Mouse (Mus musculus): Measurements from ENCODE around the gene Ager. TPM values are rescaled to one million over a fixed set of nuclear protein-coding genes. Genes with fewer than 3 reads are reported as not detected.

Gene Ager
- total and polyA plus RNA-seq, 3 experiments = 2.1 to 6.5 (median 2.2) TPM

DNA sequence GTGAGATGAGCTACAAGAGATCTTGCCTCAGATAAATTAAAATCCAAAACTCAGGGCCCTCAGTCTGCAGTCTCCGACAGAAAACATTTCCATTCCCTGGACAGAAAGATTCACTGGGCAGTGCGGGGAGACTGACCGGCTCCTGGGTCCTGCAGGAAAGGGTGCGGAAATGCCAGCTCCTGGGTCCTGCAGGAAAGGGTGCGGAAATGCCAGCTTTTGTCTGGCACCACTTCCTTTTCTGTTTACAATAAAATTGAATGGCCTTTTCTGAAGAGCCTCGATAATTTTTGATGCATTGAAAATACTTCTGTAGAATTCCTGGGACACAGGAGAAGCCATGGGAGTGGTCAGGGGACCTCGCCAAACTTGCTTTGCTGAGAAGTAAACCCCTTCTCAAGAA, 38.5 kb upstream of the Ager start:
- ATAC-seq (ENCODE audit: extremely low read depth, insufficient number of reproducible peaks, low FRiP score, poor library complexity, severe bottlenecking) (no peak), DNase-seq (ENCODE audit: low spot score) (no peak)
- peaks cover 9% of the 10 kb centered on the region for H3K4me1 ChIP-seq (ENCODE audit: insufficient read depth, low read depth, low read length)
- H3K9me3 ChIP-seq (replicated peaks) = no peaks in the 10 kb centered on the region
- TF ChIP-seq GATA1 (IDR thresholded peaks at IDR 0.05; ENCODE audit: borderline replicate concordance, low read length) = no peak
- TF ChIP-seq POLR2AphosphoS5 (IDR thresholded peaks at IDR 0.05; ENCODE audit: insufficient replicate concordance, low read depth, low read length) = no peak
- TF ChIP-seq GATA2 (IDR thresholded peaks at IDR 0.05; ENCODE audit: borderline replicate concordance, low read depth, low read length) = no peak
- TF ChIP-seq TAL1 (conservative IDR thresholded peaks at IDR 0.05; ENCODE audit: low read depth, low read length) = no peak
- TF ChIP-seq CTCF (IDR thresholded peaks at IDR 0.05; ENCODE audit: low read depth, low read length) = no peak
- no peaks in the 10 kb centered on the region for H3K36me3 ChIP-seq (replicated peaks)
- no peak overlapping the region for H3K4me3 ChIP-seq (ENCODE audit: low read depth, low read length)
- H3K27me3 ChIP-seq (ENCODE audit: insufficient read depth, low read length) = peaks cover 23% of the 10 kb centered on the region

GRCm38 (mm10) chr17:34559895-34560294, 37.8 kb upstream of the Ager start:
- Histone ChIP-seq H3K9me3 (replicated peaks) (no peaks in the 10 kb centered on the region), H3K36me3 (replicated peaks) (no peaks in the 10 kb centered on the region), H3K27me3 (ENCODE audit: insufficient read depth, low read length) (peaks cover 25% of the 10 kb centered on the region), H3K4me1 (ENCODE audit: insufficient read depth, low read depth, low read length) (peaks cover 11% of the 10 kb centered on the region), H3K4me3 (ENCODE audit: low read depth, low read length) (no peak overlapping the region)
- no peak for ATAC-seq (ENCODE audit: extremely low read depth, insufficient number of reproducible peaks, low FRiP score, poor library complexity, severe bottlenecking)
- DNase-seq (ENCODE audit: low spot score) = no peak
- no peak for TF ChIP-seq TAL1 (conservative IDR thresholded peaks at IDR 0.05; ENCODE audit: low read depth, low read length)

- ATAC-seq (ENCODE audit: extremely low read depth, insufficient number of reproducible peaks, low FRiP score, poor library complexity, severe bottlenecking) (no peak), DNase-seq (ENCODE audit: low spot score) (no peak)
- Histone ChIP-seq H3K4me3 (ENCODE audit: low read depth, low read length) (no peak overlapping the region), H3K9me3 (replicated peaks) (no peaks in the 10 kb centered on the region), H3K36me3 (replicated peaks) (no peaks in the 10 kb centered on the region), H3K4me1 (ENCODE audit: insufficient read depth, low read depth, low read length) (peaks cover 11% of the 10 kb centered on the region), H3K27me3 (ENCODE audit: insufficient read depth, low read length) (peaks cover 31% of the 10 kb centered on the region)
- TF ChIP-seq TAL1 (conservative IDR thresholded peaks at IDR 0.05; ENCODE audit: low read depth, low read length) = no peak
- TF ChIP-seq GATA1 (IDR thresholded peaks at IDR 0.05; ENCODE audit: borderline replicate concordance, low read length) = no peak
- TF ChIP-seq GATA2 (IDR thresholded peaks at IDR 0.05; ENCODE audit: borderline replicate concordance, low read depth, low read length) = no peak
- no peak for TF ChIP-seq POLR2AphosphoS5 (IDR thresholded peaks at IDR 0.05; ENCODE audit: insufficient replicate concordance, low read depth, low read length)
- no peak for TF ChIP-seq CTCF (IDR thresholded peaks at IDR 0.05; ENCODE audit: low read depth, low read length)
Measured at GRCm38 (mm10) chr17:34560438-34560837, 37.2 kb upstream of the Ager start.

- ATAC-seq (ENCODE audit: extremely low read depth, insufficient number of reproducible peaks, low FRiP score, poor library complexity, severe bottlenecking) (no peak), DNase-seq (ENCODE audit: low spot score) (no peak)
- no peak for TF ChIP-seq GATA1 (IDR thresholded peaks at IDR 0.05; ENCODE audit: borderline replicate concordance, low read length)
- no peak for TF ChIP-seq TAL1 (conservative IDR thresholded peaks at IDR 0.05; ENCODE audit: low read depth, low read length)
- TF ChIP-seq CTCF (IDR thresholded peaks at IDR 0.05; ENCODE audit: low read depth, low read length) = no peak
- TF ChIP-seq POLR2AphosphoS5 (IDR thresholded peaks at IDR 0.05; ENCODE audit: insufficient replicate concordance, low read depth, low read length) = no peak
- TF ChIP-seq GATA2 (IDR thresholded peaks at IDR 0.05; ENCODE audit: borderline replicate concordance, low read depth, low read length) = no peak
- no peak overlapping the region for H3K4me3 ChIP-seq (ENCODE audit: low read depth, low read length)
- H3K27me3 ChIP-seq (ENCODE audit: insufficient read depth, low read length) = peaks cover 38% of the 10 kb centered on the region
- no peaks in the 10 kb centered on the region for H3K36me3 ChIP-seq (replicated peaks)
- peaks cover 11% of the 10 kb centered on the region for H3K4me1 ChIP-seq (ENCODE audit: insufficient read depth, low read depth, low read length)
- H3K9me3 ChIP-seq (replicated peaks) = no peaks in the 10 kb centered on the region
Measured at GRCm38 (mm10) chr17:34561200-34561599, 36.5 kb upstream of the Ager start.

DNA sequence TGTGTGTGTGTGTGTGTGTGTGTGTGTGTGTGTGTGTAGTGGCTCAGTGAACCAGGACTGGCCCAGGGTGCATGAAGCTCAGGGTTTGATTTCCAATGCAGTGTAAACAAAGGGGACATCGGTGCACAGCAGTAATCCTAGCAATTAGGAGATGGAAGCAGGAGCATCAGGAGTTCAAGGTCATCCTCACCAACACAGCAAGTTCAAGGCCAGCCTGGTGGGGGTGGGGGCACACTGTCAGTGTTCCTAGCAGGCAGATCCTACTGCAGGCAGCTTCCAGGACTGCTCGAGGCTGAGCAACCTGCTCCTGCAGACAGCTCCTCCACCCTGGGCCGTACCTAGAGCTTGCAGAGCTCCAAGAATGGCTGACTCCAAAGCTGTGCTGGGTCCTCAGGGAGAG, 35.1 kb upstream of the Ager start:
- peaks cover 11% of the 10 kb centered on the region for H3K4me1 ChIP-seq (ENCODE audit: insufficient read depth, low read depth, low read length)
- no peak overlapping the region for H3K4me3 ChIP-seq (ENCODE audit: low read depth, low read length)
- peaks cover 44% of the 10 kb centered on the region for H3K27me3 ChIP-seq (ENCODE audit: insufficient read depth, low read length)
- TF ChIP-seq CTCF (IDR thresholded peaks at IDR 0.05; ENCODE audit: low read depth, low read length) = no peak
- no peak for TF ChIP-seq GATA2 (IDR thresholded peaks at IDR 0.05; ENCODE audit: borderline replicate concordance, low read depth, low read length)
- no peak for TF ChIP-seq GATA1 (IDR thresholded peaks at IDR 0.05; ENCODE audit: borderline replicate concordance, low read length)
- TF ChIP-seq TAL1 (conservative IDR thresholded peaks at IDR 0.05; ENCODE audit: low read depth, low read length) = no peak
- no peak for TF ChIP-seq POLR2AphosphoS5 (IDR thresholded peaks at IDR 0.05; ENCODE audit: insufficient replicate concordance, low read depth, low read length)
- H3K9me3 ChIP-seq (replicated peaks) = no peaks in the 10 kb centered on the region
- ATAC-seq (ENCODE audit: extremely low read depth, insufficient number of reproducible peaks, low FRiP score, poor library complexity, severe bottlenecking) (no peak), DNase-seq (ENCODE audit: low spot score) (no peak)
- H3K36me3 ChIP-seq (replicated peaks) = no peaks in the 10 kb centered on the region

DNA sequence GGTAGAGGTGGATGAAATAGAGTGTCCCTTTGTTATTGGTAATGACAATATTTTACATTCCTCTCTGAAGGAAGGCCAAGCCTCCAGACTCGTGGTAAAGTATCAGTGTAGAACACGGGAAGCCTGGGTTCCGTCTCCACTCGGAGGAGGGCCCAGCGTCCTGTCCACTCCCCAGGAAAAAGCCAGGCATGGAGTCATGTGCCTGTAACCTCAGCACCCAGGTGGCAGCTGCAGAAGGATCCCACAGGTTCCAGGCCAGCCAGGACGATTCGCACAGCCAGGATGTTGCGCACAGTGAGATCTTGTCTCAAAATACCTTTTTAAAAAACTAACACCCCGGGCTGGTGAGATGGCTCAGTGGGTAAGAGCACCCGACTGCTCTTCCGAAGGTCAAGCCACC, 34.3 kb upstream of the Ager start:
- peaks cover 47% of the 10 kb centered on the region for H3K27me3 ChIP-seq (ENCODE audit: insufficient read depth, low read length)

GRCm38 (mm10) chr17:34564003-34564421, 33.6 kb upstream of the Ager start, which contains the start of gene Notch4:
Notch4 (plus strand) TSS chr17:34564268.
- Histone ChIP-seq H3K27me3 (ENCODE audit: insufficient read depth, low read length) (peaks cover 51% of the 10 kb centered on the region), H3K36me3 (replicated peaks) (no peaks in the 10 kb centered on the region), H3K4me3 (ENCODE audit: low read depth, low read length) (no peak within 1 kb of the TSS), H3K9me3 (replicated peaks) (no peaks in the 10 kb centered on the region), H3K4me1 (ENCODE audit: insufficient read depth, low read depth, low read length) (peaks cover 11% of the 10 kb centered on the region)
- TF ChIP-seq CTCF (IDR thresholded peaks at IDR 0.05; ENCODE audit: low read depth, low read length) (no peak), POLR2AphosphoS5 (IDR thresholded peaks at IDR 0.05; ENCODE audit: insufficient replicate concordance, low read depth, low read length) (no peak), GATA2 (IDR thresholded peaks at IDR 0.05; ENCODE audit: borderline replicate concordance, low read depth, low read length) (no peak), GATA1 (IDR thresholded peaks at IDR 0.05; ENCODE audit: borderline replicate concordance, low read length) (no peak), TAL1 (conservative IDR thresholded peaks at IDR 0.05; ENCODE audit: low read depth, low read length) (no peak)
- no peak for DNase-seq (ENCODE audit: low spot score)
- no peak for ATAC-seq (ENCODE audit: extremely low read depth, insufficient number of reproducible peaks, low FRiP score, poor library complexity, severe bottlenecking)

More for the DNA sequence above, 34.3 kb upstream of the Ager start:
- Histone ChIP-seq H3K9me3 (replicated peaks) (no peaks in the 10 kb centered on the region), H3K4me3 (ENCODE audit: low read depth, low read length) (no peak overlapping the region), H3K4me1 (ENCODE audit: insufficient read depth, low read depth, low read length) (peaks cover 11% of the 10 kb centered on the region), H3K36me3 (replicated peaks) (no peaks in the 10 kb centered on the region)
- ATAC-seq (ENCODE audit: extremely low read depth, insufficient number of reproducible peaks, low FRiP score, poor library complexity, severe bottlenecking) (no peak), DNase-seq (ENCODE audit: low spot score) (no peak)
- no peak for TF ChIP-seq CTCF (IDR thresholded peaks at IDR 0.05; ENCODE audit: low read depth, low read length)
